Mouse (Mus musculus) liver, embryonic 14.5 days (tissue): ENCODE results near the gene Slc35e2. TPM values are rescaled to one million over a fixed set of nuclear protein-coding genes. Genes with fewer than 3 reads are reported as not detected.

Source experiments
- ATAC-seq: fragments of 200-750 bp; cut with Nextera tagmentation; 2 replicates; pipeline ENCODE4 v1.8.0; 2017; ENCODE audit warnings: moderate number of reproducible peaks, mild to moderate bottlenecking, moderate library complexity; ENCODE audit not compliant: insufficient read depth
- DNase-seq, 3 experiments: peaks; one replicate each; pipeline ENCODE4 v3.0.0-alpha.2; 2012 to 2013; ENCODE audit warnings: low read depth in 3 of 3, low spot score in 3 of 3
- H3K27ac ChIP-seq: fragments of 300-500 bp; sonication (generic); 2 replicates; pipeline ENCODE4 v1.5.1; 2014; ENCODE audit warnings: moderate library complexity, mild to moderate bottlenecking, control low read depth, inconsistent platforms
- H3K27me3 ChIP-seq: fragments of 300-500 bp; sonication (generic); 2 replicates; pipeline ENCODE4 v1.6.1; 2014; ENCODE audit warnings: mild to moderate bottlenecking, low read length, moderate library complexity; ENCODE audit not compliant: control insufficient read depth, insufficient read depth
- H3K36me3 ChIP-seq: fragments of 300-500 bp; sonication (generic); replicated peaks from 2 replicates; pipeline ENCODE4 v1.6.1; 2014; ENCODE audit warnings: low read depth; ENCODE audit not compliant: control insufficient read depth, insufficient read depth
- H3K4me1 ChIP-seq, 2 experiments: fragments of 200-500 bp in 1 of 2; fragments of 300-500 bp in 1 of 2; sonication (generic) in 1 of 2; replicated peaks; 2 replicates each; pipeline ENCODE4 v1.6.1; 2012 to 2014; ENCODE audit warnings: antibody characterized with exemption in 1 of 2, inconsistent platforms in 1 of 2, low read length in 1 of 2; ENCODE audit not compliant: control insufficient read depth in 2 of 2, insufficient read depth in 2 of 2
- H3K4me2 ChIP-seq: fragments of 300-500 bp; sonication (generic); 2 replicates; pipeline ENCODE4 v1.6.1; 2014; ENCODE audit warnings: low read depth, mild to moderate bottlenecking, control low read depth, moderate library complexity
- H3K4me3 ChIP-seq, 2 experiments: fragments of 200-500 bp in 1 of 2; fragments of 300-500 bp in 1 of 2; sonication (generic) in 1 of 2; 2 replicates each; pipeline ENCODE4 v1.5.1; 2012 to 2014; ENCODE audit warnings: low read depth in 2 of 2, low read length in 2 of 2, mild to moderate bottlenecking in 2 of 2, control low read depth in 1 of 2, inconsistent platforms in 1 of 2, moderate library complexity in 1 of 2; ENCODE audit not compliant: insufficient read depth in 1 of 2
- H3K9ac ChIP-seq: fragments of 300-500 bp; sonication (generic); replicated peaks from 2 replicates; pipeline ENCODE4 v1.6.1; 2014; ENCODE audit warnings: mild to moderate bottlenecking, control low read depth, moderate library complexity
- H3K9me3 ChIP-seq: fragments of 300-500 bp; sonication (generic); 2 replicates; pipeline ENCODE4 v1.6.1; 2016; ENCODE audit warnings: low read length, mixed read lengths; ENCODE audit not compliant: control insufficient read depth
- CTCF ChIP-seq: IDR thresholded peaks from 2 replicates; pipeline ENCODE4 v1.5.1; 2016; ENCODE audit warnings: antibody characterized with exemption, low read depth, control low read depth
- EP300 ChIP-seq: IDR thresholded peaks from 2 replicates; pipeline ENCODE4 v1.6.1; 2016; ENCODE audit warnings: antibody characterized with exemption, low read depth
- WGBS: fragments of 180-500 bp; shearing (Covaris S2); extraction: QIAGEN DNeasy Blood & Tissue Kit; methylation state at CpG from one replicate; pipeline ENCODE4 v1.1.7; 2014; ENCODE audit not compliant: insufficient replicate concordance; 5-methylcytosine and 5-hydroxymethylcytosine counted together
- polyA plus RNA-seq, 2 experiments: library from polyadenylated mRNA; depleted of rRNA in 1 of 2; stranded (reverse) in 1 of 2; unstranded in 1 of 2; fragments of >200 nt; fragmentation: Nextera tagmentation in 1 of 2; extraction: Ambion mirVana in 1 of 2; gene quantifications; 2 replicates each; pipeline versions ENCODE4 v1.2.1 to v1.2.3; 2012 to 2014

Gene Slc35e2
- polyA plus RNA-seq, 2 experiments: 4.1 to 6.7 TPM

GRCm38 (mm10) chr4:155589356-155589755 is 11.9 kb upstream of the Slc35e2 start:
- no peaks in the 10 kb centered on the region for H3K9me3 ChIP-seq
- peaks cover 10% of the 10 kb centered on the region for H3K36me3 ChIP-seq
- H3K27ac ChIP-seq: no peak overlapping the region
- no peak overlapping the region for H3K9ac ChIP-seq
- H3K27me3 ChIP-seq: no peaks in the 10 kb centered on the region
- H3K4me2 ChIP-seq: no peak overlapping the region
- 84% methylated on average over 5 of the region's 5 CpGs for WGBS
- TF ChIP-seq EP300 (no peak), CTCF (no peak)
- H3K4me3 ChIP-seq: no peak overlapping the region
- no peaks in the 10 kb centered on the region for H3K4me1 ChIP-seq
- ATAC-seq: no peak
- DNase-seq: no peak

GRCm38 (mm10) chr4:155591012-155591719 is 10.1 kb upstream of the Slc35e2 start:
- ATAC-seq: no peak
- Histone ChIP-seq H3K9me3 (no peaks in the 10 kb centered on the region), H3K4me3 (no peak overlapping the region), H3K36me3 (peaks cover 2% of the 10 kb centered on the region), H3K4me1 (peaks cover 0 to 5% of the 10 kb centered on the region in 2 experiments; a peak in 2 of 4 replicates), H3K27me3 (no peaks in the 10 kb centered on the region), H3K27ac (no peak overlapping the region), H3K4me2 (no peak overlapping the region), H3K9ac (no peak overlapping the region)
- WGBS: 63% methylated on average over 7 of the region's 7 CpGs
- DNase-seq: no peak
- no peak for TF ChIP-seq CTCF
- TF ChIP-seq EP300: no peak

- H3K27me3 ChIP-seq: no peaks in the 10 kb centered on the region
- H3K36me3 ChIP-seq: no peaks in the 10 kb centered on the region
- H3K4me1 ChIP-seq: peaks cover 9 to 18% of the 10 kb centered on the region in 2 experiments
- H3K4me3 ChIP-seq: no peak overlapping the region
- TF ChIP-seq EP300: no peak
- TF ChIP-seq CTCF: no peak
- ATAC-seq (no peak), DNase-seq (no peak)
- H3K4me2 ChIP-seq: no peak overlapping the region
- 36% methylated on average over 1 of the region's 1 CpGs for WGBS
- H3K9ac ChIP-seq: no peak overlapping the region
- H3K9me3 ChIP-seq: no peaks in the 10 kb centered on the region
- no peak overlapping the region for H3K27ac ChIP-seq
Measured at GRCm38 (mm10) chr4:155593780-155594179, 7.4 kb upstream of the Slc35e2 start.

GRCm38 (mm10) chr4:155595777-155596176 is 5.4 kb upstream of the Slc35e2 start:
- Histone ChIP-seq H3K27ac (no peak overlapping the region), H3K9ac (no peak overlapping the region), H3K36me3 (no peaks in the 10 kb centered on the region), H3K4me3 (no peak overlapping the region), H3K4me2 (no peak overlapping the region), H3K9me3 (no peaks in the 10 kb centered on the region), H3K27me3 (no peaks in the 10 kb centered on the region), H3K4me1 (peaks cover 17 to 29% of the 10 kb centered on the region in 2 experiments)
- no peak for DNase-seq
- WGBS: 65% methylated on average over 3 of the region's 3 CpGs
- TF ChIP-seq CTCF: no peak
- no peak for TF ChIP-seq EP300
- ATAC-seq: no peak

- Histone ChIP-seq H3K27me3 (no peaks in the 10 kb centered on the region), H3K4me3 (no peak overlapping the region), H3K4me2 (no peak overlapping the region), H3K27ac (no peak overlapping the region), H3K36me3 (no peaks in the 10 kb centered on the region), H3K9ac (no peak overlapping the region), H3K4me1 (peaks cover 17 to 30% of the 10 kb centered on the region in 2 experiments), H3K9me3 (no peaks in the 10 kb centered on the region)
- DNase-seq (no peak), ATAC-seq (no peak)
- WGBS: 31% methylated on average over 5 of the region's 5 CpGs
- TF ChIP-seq CTCF: no peak
- TF ChIP-seq EP300: no peak
Measured at GRCm38 (mm10) chr4:155596606-155597005, 4.6 kb upstream of the Slc35e2 start.
